ENCODE assay signal across 9 mouse cellular contexts in genomic region chr6:142571055-142571618, GRCm38 (mm10). TPM values are rescaled to one million over a fixed set of nuclear protein-coding genes. Genes with fewer than 3 reads are reported as not detected.
DNase-seq lines count a peak whose midpoint lies in the region; ATAC-seq and TF ChIP-seq lines count a peak whose summit lies in the region.
"Had no signal": no experiment of that assay in that cellular context is flagged by ENCODE, and none has a peak within 500 bp of the region (broad histone marks: within the 10 kb centered on the region; RNA-seq: fewer than 3 reads in every experiment).

Gene Kcnj8, minus strand, starts transcription at chr6:142571614.

- no peaks in the 10 kb centered on the region for H3K36me3 ChIP-seq in embryonic facial prominence, embryonic 15.5 days
- no peaks in the 10 kb centered on the region for H3K36me3 ChIP-seq in heart, embryonic 14.5 days (ENCODE audit: control insufficient read depth, insufficient read depth, low read length)
- H3K36me3 ChIP-seq in kidney, postnatal 0 days (ENCODE audit: insufficient read depth, low read length) = no peaks in the 10 kb centered on the region
- no peaks in the 10 kb centered on the region for H3K36me3 ChIP-seq in lung, embryonic 15.5 days

- no peak within 1 kb of the TSS for H3K9ac ChIP-seq in embryonic facial prominence, embryonic 15.5 days
- peak within 1 kb of the TSS; percentile 67 for H3K9ac ChIP-seq in heart, embryonic 14.5 days (ENCODE audit: low read length)
- peak within 1 kb of the TSS; percentile 61 for H3K9ac ChIP-seq in kidney, postnatal 0 days (ENCODE audit: low read depth, low read length)
- H3K9ac ChIP-seq in lung, embryonic 15.5 days = peak within 1 kb of the TSS; percentile 39

- peaks cover 10% of the 10 kb centered on the region for H3K4me1 ChIP-seq in embryonic facial prominence, embryonic 15.5 days
- peaks cover 8 to 37% of the 10 kb centered on the region in 2 experiments for H3K4me1 ChIP-seq in heart, embryonic 14.5 days (ENCODE audit: control insufficient read depth in 2 of 2, insufficient read depth in 2 of 2, low read length in 2 of 2)
- H3K4me1 ChIP-seq in kidney, postnatal 0 days (replicated peaks; ENCODE audit: insufficient read depth, low read length) = no peaks in the 10 kb centered on the region
- peaks cover 23% of the 10 kb centered on the region for H3K4me1 ChIP-seq in lung, embryonic 15.5 days

- no peaks in the 10 kb centered on the region for H3K9me3 ChIP-seq in embryonic facial prominence, embryonic 15.5 days (replicated peaks)
- no peaks in the 10 kb centered on the region for H3K9me3 ChIP-seq in heart, embryonic 14.5 days (ENCODE audit: control insufficient read depth, low read length)
- H3K9me3 ChIP-seq in kidney, postnatal 0 days (replicated peaks; ENCODE audit: low read length) = no peaks in the 10 kb centered on the region
- no peaks in the 10 kb centered on the region for H3K9me3 ChIP-seq in lung, embryonic 15.5 days

- ATAC-seq in embryonic facial prominence, embryonic 15.5 days (ENCODE audit: insufficient number of reproducible peaks, low FRiP score, low TSS enrichment, low read depth) = peak; percentile 83
- peak; percentile 87 for ATAC-seq in heart, embryonic 14.5 days (ENCODE audit: insufficient number of reproducible peaks, insufficient read depth, low FRiP score, low read depth)
- ATAC-seq in kidney, postnatal 0 days (replicated peaks; ENCODE audit: low FRiP score, low read depth) = peak; percentile 91
- ATAC-seq in lung, embryonic 15.5 days (ENCODE audit: borderline replicate concordance, extremely low read depth, low FRiP score, low TSS enrichment) = peak; percentile 88
- ATAC-seq in neutrophil, adult 5-6 weeks (ENCODE audit: extremely low read depth, insufficient number of reproducible peaks, low FRiP score, poor library complexity, severe bottlenecking) = 0 out of 2 replicates have a peak, but pooled peaks have one; percentile 27

- TF ChIP-seq CTCF in kidney, postnatal 0 days (IDR thresholded peaks at IDR 0.05; ENCODE audit: low read depth) = no peak

- peak within 1 kb of the TSS; percentile 92 for H3K4me2 ChIP-seq in embryonic facial prominence, embryonic 15.5 days (replicated peaks)
- peak within 1 kb of the TSS; percentile 91 for H3K4me2 ChIP-seq in heart, embryonic 14.5 days (ENCODE audit: low read length)
- peak within 1 kb of the TSS; percentile 84 for H3K4me2 ChIP-seq in kidney, postnatal 0 days (ENCODE audit: low read length)
- H3K4me2 ChIP-seq in lung, embryonic 15.5 days = peak within 1 kb of the TSS; percentile 88

- peak within 1 kb of the TSS; percentile 49 for H3K4me3 ChIP-seq in embryonic facial prominence, embryonic 15.5 days (replicated peaks)
- peak within 1 kb of the TSS; percentile 50 to 51 for H3K4me3 ChIP-seq in heart, embryonic 14.5 days (ENCODE audit: control insufficient read depth in 1 of 2, insufficient read depth in 1 of 2, low read depth in 1 of 2, low read length in 2 of 2)
- H3K4me3 ChIP-seq in kidney, postnatal 0 days (replicated peaks; ENCODE audit: low read depth, low read length) = peak within 1 kb of the TSS; percentile 43
- H3K4me3 ChIP-seq in lung, embryonic 15.5 days = peak within 1 kb of the TSS; percentile 41

- H3K27me3 ChIP-seq in embryonic facial prominence, embryonic 15.5 days = peaks cover 53% of the 10 kb centered on the region
- H3K27me3 ChIP-seq in heart, embryonic 14.5 days (ENCODE audit: control insufficient read depth, insufficient read depth, low read length) = peaks cover 35% of the 10 kb centered on the region
- 0 out of 2 replicates have a peak, but pooled peaks cover 4% of the 10 kb centered on the region for H3K27me3 ChIP-seq in kidney, postnatal 0 days (ENCODE audit: insufficient read depth, low read length)
- peaks cover 33% of the 10 kb centered on the region for H3K27me3 ChIP-seq in lung, embryonic 15.5 days

- DNase-seq in left cerebral cortex, adult 18-20 months (ENCODE audit: low spot score in 2 of 2) = peak; percentile 6 to 18
- no peak for DNase-seq in left cerebral cortex, adult 11 months (ENCODE audit: low spot score)
- DNase-seq in kidney, postnatal 0 days (ENCODE audit: low spot score) = peak; percentile 92
- DNase-seq in thymus, postnatal 14 days = peak; percentile 48

- WGBS in embryonic facial prominence, embryonic 15.5 days = 1% methylated on average over 34 of the region's 34 CpGs
- WGBS in heart, embryonic 14.5 days = under 1% methylated on average over 33 of the region's 34 CpGs
- 0% methylated on average over 34 of the region's 34 CpGs for WGBS in kidney, postnatal 0 days
- 1% methylated on average over 33 of the region's 34 CpGs for WGBS in lung, embryonic 15.5 days

- H3K27ac ChIP-seq in embryonic facial prominence, embryonic 15.5 days (replicated peaks) = peak within 1 kb of the TSS; percentile 39; the same call in 1 of the 2 replicates
- H3K27ac ChIP-seq in heart, embryonic 14.5 days (replicated peaks in 1 of 2; ENCODE audit: control insufficient read depth in 1 of 2, insufficient read depth in 1 of 2, low read depth in 2 of 2, low read length in 2 of 2) = 0 out of 4 replicates have a peak within 1 kb of the TSS, but pooled peaks of 1 of the 2 experiments have one; percentile 19
- peak within 1 kb of the TSS; percentile 75 for H3K27ac ChIP-seq in kidney, postnatal 0 days
- H3K27ac ChIP-seq in lung, embryonic 15.5 days = peak within 1 kb of the TSS; percentile 44

RNA-seq across cellular contexts. Expression of gene Kcnj8, which starts in this region (rescaled TPM):
- 1 to 10 TPM; 2.3 to 2.5 TPM for total RNA-seq in left cerebral cortex, adult 18-20 months (2021)
- 15.2 and 16.0 TPM in 2 replicates for polyA plus RNA-seq in embryonic facial prominence, embryonic 15.5 days (2015; fragmentation: Nextera tagmentation; extraction: Ambion mirVana)
- 14.5 and 16.5 TPM in 2 replicates for polyA plus RNA-seq in heart, embryonic 14.5 days (2014; fragmentation: Nextera tagmentation; extraction: Ambion mirVana)
- 31.1 and 35.9 TPM in 2 replicates for polyA plus RNA-seq in kidney, postnatal 0 days (2015; fragmentation: Nextera tagmentation; extraction: Ambion mirVana)
- polyA plus RNA-seq in lung, embryonic 15.5 days (2015; fragmentation: Nextera tagmentation; extraction: Ambion mirVana) = 18.3 and 19.7 TPM in 2 replicates
- 0.49 and 0.70 TPM in 2 replicates for total RNA-seq in neutrophil, adult 5-6 weeks (2017)
- total RNA-seq: MEL had no signal

Comparison
In these comparisons a context has a peak if more than half of its experiments do, and no peak if none do; other contexts are left out.
1. Peak in ATAC-seq in neutrophil, adult 5-6 weeks; RNA of the gene not detected or under 1 TPM.
2. ATAC-seq: peak in every context shown above with its lines; median percentile 91 in kidney, postnatal 0 days; 88 in lung, embryonic 15.5 days; 87 in heart, embryonic 14.5 days; 83 in embryonic facial prominence, embryonic 15.5 days; 27 in neutrophil, adult 5-6 weeks.